Mouse (Mus musculus) retina, postnatal 7 days (tissue): ENCODE data around the gene Sco2.

ENCODE experiments used
- DNase-seq: peaks from one replicate; pipeline ENCODE4 v3.0.0-alpha.2; 2012; ENCODE audit warnings: low read depth, low spot score

Gene Sco2

GRCm38 (mm10) chr15:89373762-89374248 lies at the start of gene Sco2:
TSS of gene Sco2 (minus strand) at chr15:89373846.
- DNase-seq: peak; percentile 84

GRCm38 (mm10) chr15:89421938-89422337 lies 48.3 kb upstream of the Sco2 start:
- DNase-seq: no peak

GRCm38 (mm10) chr15:89415282-89415681 lies 41.6 kb upstream of the Sco2 start:
- no peak for DNase-seq

DNA sequence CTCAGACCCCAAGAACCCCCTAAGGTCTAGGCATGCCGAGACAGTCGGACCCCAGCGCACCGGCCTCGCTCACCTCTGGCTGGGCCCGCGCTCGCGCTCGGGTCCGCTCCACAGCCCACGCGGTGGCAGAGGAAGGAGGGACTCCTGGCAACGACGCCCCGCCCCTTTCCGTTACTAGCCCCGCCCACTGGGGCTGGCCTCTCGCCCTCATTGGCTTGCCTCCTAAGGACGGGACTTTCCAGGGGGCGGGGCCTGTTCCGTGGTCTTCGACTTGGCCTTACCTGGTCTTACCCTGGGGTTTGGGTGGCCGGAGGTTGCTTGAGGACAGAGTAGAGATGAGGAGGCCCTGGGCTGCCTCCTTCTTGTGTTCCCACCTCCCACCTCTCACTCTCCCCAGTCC lies 36.5 kb upstream of the Sco2 start, which contains the start of gene Syce3:
Gene Syce3, minus strand, starts transcription at position 386 of the 400 bp plus-strand sequence.
- DNase-seq: no peak

- no peak for DNase-seq
Measured at GRCm38 (mm10) chr15:89406691-89407090, 33.0 kb upstream of the Sco2 start.

GRCm38 (mm10) chr15:89404831-89405623 lies 31.4 kb upstream of the Sco2 start:
- no peak for DNase-seq

- DNase-seq: no peak
Measured at GRCm38 (mm10) chr15:89402471-89402870, 28.8 kb upstream of the Sco2 start.

- DNase-seq: no peak
Measured at GRCm38 (mm10) chr15:89399716-89400115, 26.1 kb upstream of the Sco2 start.

DNA sequence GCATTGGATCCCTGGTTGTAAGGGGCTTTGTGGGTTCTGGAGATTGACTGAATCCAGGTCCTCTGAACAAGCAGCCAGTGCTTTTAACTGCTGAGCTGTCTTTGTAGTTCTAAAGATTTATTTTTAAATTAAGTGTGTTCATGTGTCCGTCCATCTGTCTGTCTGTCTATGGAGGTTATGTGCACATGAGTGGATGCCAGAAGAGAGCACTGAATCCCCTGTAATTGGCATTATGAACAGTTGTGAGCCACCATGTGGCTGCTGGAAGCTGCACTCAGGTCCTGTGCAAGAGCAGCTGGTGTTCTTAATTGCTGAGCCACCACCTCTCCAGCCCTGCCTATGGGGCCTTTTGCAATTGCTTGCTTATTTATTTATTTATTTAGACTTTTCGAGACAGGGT lies 24.5 kb upstream of the Sco2 start:
- DNase-seq: no peak

GRCm38 (mm10) chr15:89396883-89397282 lies 23.2 kb upstream of the Sco2 start:
- no peak for DNase-seq

DNA sequence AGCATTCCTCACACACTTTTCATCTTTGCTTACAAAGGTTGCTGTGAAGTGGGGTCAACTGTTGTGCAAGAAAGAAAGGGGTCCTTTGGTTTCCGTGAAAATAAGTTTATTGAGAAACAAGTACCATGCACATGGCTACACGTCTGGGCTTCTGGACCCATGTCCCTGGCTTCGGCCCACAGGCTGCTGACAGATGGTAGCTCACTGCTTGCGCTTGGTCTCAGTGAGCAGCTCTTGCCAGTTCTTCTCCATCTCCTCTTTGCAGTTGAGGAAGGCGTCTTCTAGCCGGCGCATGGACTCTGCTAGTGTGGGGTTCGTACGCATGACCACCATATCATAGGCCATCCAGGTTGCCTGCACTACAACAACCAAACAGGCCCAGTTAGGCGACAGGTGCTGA lies 16.4 kb upstream of the Sco2 start:
- no peak for DNase-seq

DNA sequence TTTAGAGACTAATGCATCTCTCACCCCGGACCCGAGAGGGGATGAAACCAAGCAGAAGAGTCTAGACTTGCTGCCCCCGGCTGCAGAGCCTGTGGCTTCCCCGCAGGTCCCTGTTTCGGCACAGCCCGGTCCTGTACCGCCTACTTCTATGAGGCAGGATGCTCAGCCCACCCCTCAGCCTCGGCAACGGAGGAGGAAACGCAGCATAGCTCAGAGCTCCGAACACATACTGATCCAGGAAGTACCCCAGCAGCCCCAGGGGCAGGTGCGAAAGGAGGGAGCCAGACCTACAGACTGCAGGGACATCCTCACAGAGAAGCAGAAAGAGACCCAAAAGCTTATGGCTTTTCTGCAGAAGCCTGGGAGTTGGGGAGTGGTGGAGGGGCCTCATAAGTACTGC lies 13.5 kb upstream of the Sco2 start:
- no peak for DNase-seq

- DNase-seq: no peak
Measured at GRCm38 (mm10) chr15:89384617-89385016, 11.0 kb upstream of the Sco2 start, which contains the start of gene Klhdc7b. TSS of gene Klhdc7b (plus strand) at chr15:89384917.

DNA sequence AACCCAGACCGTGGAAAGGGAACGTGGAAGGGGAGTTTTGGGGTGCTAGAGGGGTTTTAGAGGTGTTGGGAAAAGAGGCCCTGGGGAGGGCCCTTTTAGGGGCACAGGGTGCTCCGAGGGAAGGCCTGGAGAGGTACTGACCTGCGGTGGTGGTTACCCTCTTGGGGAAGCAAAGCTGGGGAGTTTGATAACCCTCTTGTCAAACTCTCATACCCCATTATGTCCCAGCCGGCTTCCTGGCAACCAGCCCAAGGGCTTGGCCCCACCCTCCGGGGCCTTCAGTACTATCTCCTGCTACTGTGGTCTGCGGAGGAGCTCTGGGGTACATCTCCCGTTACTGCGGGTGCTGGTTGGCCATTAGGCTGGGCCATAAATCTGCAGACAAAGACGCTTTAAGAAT lies 5.8 kb upstream of the Sco2 start:
- no peak for DNase-seq

- no peak for DNase-seq
Measured at GRCm38 (mm10) chr15:89378831-89379401, 5.3 kb upstream of the Sco2 start, which contains the start of gene Odf3b. TSS of gene Odf3b (minus strand) at chr15:89379282.

- DNase-seq: no peak
Measured at GRCm38 (mm10) chr15:89377938-89378828, 4.5 kb upstream of the Sco2 start.

- no peak for DNase-seq
Measured at GRCm38 (mm10) chr15:89377362-89377761, 3.7 kb upstream of the Sco2 start.

- DNase-seq: no peak
Measured at GRCm38 (mm10) chr15:89376957-89377356, 3.3 kb upstream of the Sco2 start, which contains the start of gene Tymp. TSS of gene Tymp (minus strand) at chr15:89377039.

GRCm38 (mm10) chr15:89376040-89376439 lies 2.4 kb upstream of the Sco2 start:
- no peak for DNase-seq

- no peak for DNase-seq
Measured at GRCm38 (mm10) chr15:89374801-89375534, 1.3 kb upstream of the Sco2 start.

DNA sequence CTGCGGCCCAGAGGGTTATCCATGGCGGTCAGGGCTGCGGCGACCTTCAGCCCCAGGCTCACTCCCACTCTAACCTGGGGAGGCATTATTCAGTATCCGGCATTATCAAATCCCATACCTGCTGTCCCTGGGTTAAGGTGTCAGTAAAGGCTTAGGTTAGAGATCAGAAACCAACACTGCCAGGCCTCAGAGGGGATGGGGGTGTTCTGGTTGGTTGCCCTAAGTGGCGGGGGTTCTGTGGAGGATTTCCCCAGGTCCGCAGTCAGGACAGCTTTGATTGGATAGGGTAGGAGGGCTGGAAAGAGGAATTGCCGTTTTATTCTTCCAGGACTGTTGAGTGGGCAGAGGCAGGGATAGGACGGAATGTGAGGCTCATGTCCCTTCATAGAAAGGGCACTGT lies 694 bp upstream of the Sco2 start:
- no peak for DNase-seq
